In genomic region chr15:89314107-89314506, GRCm38 (mm10) we compare ENCODE assay signal across 9 mouse cellular contexts. TPM values are rescaled to one million over a fixed set of nuclear protein-coding genes. Genes with fewer than 3 reads are reported as not detected.
DNase-seq lines count a peak whose midpoint lies in the region; ATAC-seq and TF ChIP-seq lines count a peak whose summit lies in the region.
"Had no signal": no experiment of that assay in that cellular context is flagged by ENCODE, and none has a peak within 500 bp of the region (broad histone marks: within the 10 kb centered on the region; RNA-seq: fewer than 3 reads in every experiment).

No protein-coding gene starts in this region.

- no peak for DNase-seq in heart, postnatal 14 days
- peak; percentile 20 for DNase-seq in MEL (ENCODE audit: low read depth, low spot score)
- DNase-seq in hindbrain, embryonic 10.5 days (ENCODE audit: low spot score): no peak
- no peak for DNase-seq in midbrain, embryonic 11.5 days (ENCODE audit: low spot score, missing footprints)
- DNase-seq in adrenal gland, adult 18-20 months (ENCODE audit: low spot score in 2 of 2): no peak
- no peak for DNase-seq in left cerebral cortex, adult 11 months (ENCODE audit: low spot score)
- DNase-seq in urinary bladder, postnatal 10 days (ENCODE audit: low spot score): no peak

- intact Hi-C loops in heart, postnatal 14 days (cut with DNase I): loop anchor here (2.0 kb wide), 1 partner anchor 41 kb away; the partner anchor contains the start of genes Lmf2 and Ncaph2

- H3K9ac ChIP-seq in heart, embryonic 16.5 days (ENCODE audit: low read length): peak overlapping the region; percentile 94
- H3K9ac ChIP-seq in MEL (ENCODE audit: control insufficient read depth, low read depth, low read length, poor library complexity, severe bottlenecking): peak overlapping the region; percentile 88
- peak overlapping the region; percentile 91 for H3K9ac ChIP-seq in midbrain, embryonic 11.5 days (ENCODE audit: low read length)

- no peak for TF ChIP-seq EP300 in MEL (IDR thresholded peaks at IDR 0.05; ENCODE audit: low read depth in 1 of 2, low read length in 2 of 2)

- TF ChIP-seq CTCF in MEL (IDR thresholded peaks at IDR 0.05 in 2 of 3, conservative IDR thresholded peaks at IDR 0.05 in 1 of 3; ENCODE audit: control insufficient read depth in 1 of 3, insufficient read depth in 1 of 3, low read depth in 2 of 3, low read length in 3 of 3, poor library complexity in 1 of 3, severe bottlenecking in 1 of 3): no peak

- peak overlapping the region; percentile 76 for H3K4me2 ChIP-seq in heart, embryonic 16.5 days (ENCODE audit: low read depth, low read length)
- peak overlapping the region; percentile 67 for H3K4me2 ChIP-seq in midbrain, embryonic 11.5 days

- H3K4me1 ChIP-seq in heart, embryonic 16.5 days (ENCODE audit: control insufficient read depth, insufficient read depth, low read length): peaks cover 21% of the 10 kb centered on the region
- H3K4me1 ChIP-seq in MEL (ENCODE audit: control insufficient read depth in 1 of 2, insufficient read depth in 2 of 2, low read length in 2 of 2): peaks cover 13 to 37% of the 10 kb centered on the region in 2 experiments
- H3K4me1 ChIP-seq in hindbrain, embryonic 10.5 days (replicated peaks): peaks cover 50% of the 10 kb centered on the region
- H3K4me1 ChIP-seq in midbrain, embryonic 11.5 days (ENCODE audit: control insufficient read depth, insufficient read depth, low read length): peaks cover 20% of the 10 kb centered on the region

- WGBS in heart, embryonic 16.5 days: 28% methylated on average over 3 of the region's 3 CpGs
- 34% methylated on average over 3 of the region's 3 CpGs for WGBS in hindbrain, embryonic 10.5 days
- WGBS in midbrain, embryonic 11.5 days: 34% methylated on average over 3 of the region's 3 CpGs

- peak overlapping the region; percentile 88 for H3K4me3 ChIP-seq in heart, embryonic 16.5 days (ENCODE audit: low read length)
- H3K4me3 ChIP-seq in MEL (ENCODE audit: control insufficient read depth in 1 of 2, insufficient read depth in 1 of 2, low read depth in 2 of 2, low read length in 2 of 2): peak overlapping the region; percentile 88 to 92
- peak overlapping the region; percentile 96 for H3K4me3 ChIP-seq in hindbrain, embryonic 10.5 days
- peak overlapping the region; percentile 98 for H3K4me3 ChIP-seq in midbrain, embryonic 11.5 days (ENCODE audit: low read depth, low read length)

- no peak for ATAC-seq in heart, embryonic 16.5 days (replicated peaks; ENCODE audit: extremely low read depth, insufficient read depth, low FRiP score)
- ATAC-seq in midbrain, embryonic 11.5 days (ENCODE audit: low FRiP score): no peak

- TF ChIP-seq RAD21 in MEL (IDR thresholded peaks at IDR 0.05; ENCODE audit: low read depth, low read length): no peak

- H3K27me3 ChIP-seq in heart, embryonic 16.5 days (ENCODE audit: control insufficient read depth, insufficient read depth, low read length): no peaks in the 10 kb centered on the region
- H3K27me3 ChIP-seq in MEL (ENCODE audit: control insufficient read depth in 1 of 2, insufficient read depth in 2 of 2, low read length in 2 of 2): no peaks in the 10 kb centered on the region
- no peaks in the 10 kb centered on the region for H3K27me3 ChIP-seq in hindbrain, embryonic 10.5 days (ENCODE audit: insufficient read depth, poor library complexity, severe bottlenecking)
- no peaks in the 10 kb centered on the region for H3K27me3 ChIP-seq in midbrain, embryonic 11.5 days (ENCODE audit: control insufficient read depth, insufficient read depth, low read length)
- H3K27me3 ChIP-seq: Patski had no signal

- H3K9me3 ChIP-seq in heart, embryonic 16.5 days (replicated peaks; ENCODE audit: control insufficient read depth, low read length): no peaks in the 10 kb centered on the region
- no peaks in the 10 kb centered on the region for H3K9me3 ChIP-seq in MEL (replicated peaks; ENCODE audit: insufficient read depth, low read length)
- no peaks in the 10 kb centered on the region for H3K9me3 ChIP-seq in hindbrain, embryonic 10.5 days
- H3K9me3 ChIP-seq in midbrain, embryonic 11.5 days (ENCODE audit: control insufficient read depth, low read length): no peaks in the 10 kb centered on the region

- no peaks in the 10 kb centered on the region for H3K36me3 ChIP-seq in heart, embryonic 16.5 days (ENCODE audit: control insufficient read depth, insufficient read depth)
- peaks cover 0 to 22% of the 10 kb centered on the region in 2 experiments; a peak in 2 of 4 replicates for H3K36me3 ChIP-seq in MEL (ENCODE audit: control insufficient read depth in 1 of 2, insufficient read depth in 2 of 2, low read length in 2 of 2)
- no peaks in the 10 kb centered on the region; the same call in 1 of the 2 replicates for H3K36me3 ChIP-seq in hindbrain, embryonic 10.5 days
- no peaks in the 10 kb centered on the region for H3K36me3 ChIP-seq in midbrain, embryonic 11.5 days (ENCODE audit: control insufficient read depth, insufficient read depth, low read length)

- peaks cover 57% of the 10 kb centered on the region for H3K79me2 ChIP-seq in MEL (ENCODE audit: control insufficient read depth, insufficient read depth, low read length, poor library complexity)

- H3K27ac ChIP-seq in heart, embryonic 16.5 days (ENCODE audit: low read length): no peak overlapping the region
- no peak overlapping the region for H3K27ac ChIP-seq in MEL (ENCODE audit: control insufficient read depth, low read depth, low read length)
- peak overlapping the region; percentile 92 for H3K27ac ChIP-seq in hindbrain, embryonic 10.5 days
- no peak overlapping the region for H3K27ac ChIP-seq in midbrain, embryonic 11.5 days (ENCODE audit: low read depth, low read length)

- TF ChIP-seq POLR2A in MEL (IDR thresholded peaks at IDR 0.05; ENCODE audit: control insufficient read depth in 1 of 2, insufficient read depth in 1 of 2, low read depth in 1 of 2, low read length in 2 of 2, poor library complexity in 1 of 2): no peak

TF ChIP-seq in MEL, 35 proteins besides CTCF, POLR2A, EP300 and RAD21:
- TF ChIP-seq TCF12 (IDR thresholded peaks at IDR 0.05; ENCODE audit: low read depth, low read length) (no peak), CHD1 (IDR thresholded peaks at IDR 0.05; ENCODE audit: low read depth, low read length) (no peak), HCFC1 (IDR thresholded peaks at IDR 0.05; ENCODE audit: low read depth, low read length) (no peak), MYC (IDR thresholded peaks at IDR 0.05; ENCODE audit: low read depth, low read length) (no peak), SMC3 (IDR thresholded peaks at IDR 0.05; ENCODE audit: low read depth, low read length) (no peak)
TF ChIP-seq in MEL: peak in this region for 0.

RNA-seq across cellular contexts. Expression of gene Sbf1, which starts 1.0 kb away (rescaled TPM):
- 43.0 and 43.6 TPM in 2 replicates for polyA plus RNA-seq in heart, embryonic 16.5 days (2015; fragmentation: Nextera tagmentation; extraction: Ambion mirVana)
- total RNA-seq in heart, postnatal 14 days (2021): 10 to 100 TPM; 70.7 to 74.7 TPM
- 80.4 and 84.6 TPM in 2 replicates for total RNA-seq in MEL (2012; rRNA removed)
- 100 to 1,000 TPM in 1 of 2 experiments, not detected in 1; 147 TPM for polyA plus RNA-seq in MEL (2012; ENCODE audit: insufficient read depth in 1 of 2, insufficient read length in 2 of 2, low read depth in 1 of 2, low replicate concordance in 2 of 2, missing spikeins in 1 of 2)
- 92.5 and 103 TPM in 2 replicates for polyA plus RNA-seq in hindbrain, embryonic 10.5 days (2016; fragmentation: Nextera tagmentation; extraction: Ambion mirVana)
- polyA plus RNA-seq in midbrain, embryonic 11.5 days (2014; fragmentation: Nextera tagmentation; extraction: Ambion mirVana): 48.1 and 53.3 TPM in 2 replicates
- 10 to 100 TPM; 71.9 to 89.4 TPM for total RNA-seq in adrenal gland, adult 18-20 months (2021)

RNA-seq across cellular contexts. Expression of gene Adm2, which starts 8.4 kb away (rescaled TPM):
- 0.19 and 0.42 TPM in 2 replicates for polyA plus RNA-seq in heart, embryonic 16.5 days (2015; fragmentation: Nextera tagmentation; extraction: Ambion mirVana)
- total RNA-seq in heart, postnatal 14 days (2021): not detected
- 1.4 and 7.1 TPM in 2 replicates for total RNA-seq in MEL (2012; rRNA removed)
- polyA plus RNA-seq in MEL (2012; ENCODE audit: insufficient read depth in 1 of 2, insufficient read length in 2 of 2, low read depth in 1 of 2, low replicate concordance in 2 of 2, missing spikeins in 1 of 2): 10 to 100 TPM in 1 of 2 experiments, not detected in 1; 18.2 TPM
- 0.25 and 0.27 TPM in 2 replicates for polyA plus RNA-seq in hindbrain, embryonic 10.5 days (2016; fragmentation: Nextera tagmentation; extraction: Ambion mirVana)
- polyA plus RNA-seq in midbrain, embryonic 11.5 days (2014; fragmentation: Nextera tagmentation; extraction: Ambion mirVana): 0.12 TPM in 1 of 2 replicates, not detected in the other
- not detected for total RNA-seq in adrenal gland, adult 18-20 months (2021)

RNA-seq across cellular contexts. Expression of gene Miox, which starts 20.1 kb away (rescaled TPM):
- polyA plus RNA-seq in heart, embryonic 16.5 days (2015; fragmentation: Nextera tagmentation; extraction: Ambion mirVana): not detected in 2 replicates
- total RNA-seq in heart, postnatal 14 days (2021): not detected
- total RNA-seq in MEL (2012; rRNA removed): not detected in 2 replicates
- polyA plus RNA-seq in MEL (2012; ENCODE audit: insufficient read depth in 1 of 2, insufficient read length in 2 of 2, low read depth in 1 of 2, low replicate concordance in 2 of 2, missing spikeins in 1 of 2): not detected
- polyA plus RNA-seq in hindbrain, embryonic 10.5 days (2016; fragmentation: Nextera tagmentation; extraction: Ambion mirVana): not detected in 2 replicates
- polyA plus RNA-seq in midbrain, embryonic 11.5 days (2014; fragmentation: Nextera tagmentation; extraction: Ambion mirVana): not detected in 2 replicates
- total RNA-seq in adrenal gland, adult 18-20 months (2021): 1 to 10 TPM in 1 of 2 experiments, not detected in 1; 4.2 TPM
- polyA plus RNA-seq: Patski had no signal

RNA-seq across cellular contexts. Expression of gene Lmf2, which starts 41.4 kb away (rescaled TPM):
- 54.5 and 56.5 TPM in 2 replicates for polyA plus RNA-seq in heart, embryonic 16.5 days (2015; fragmentation: Nextera tagmentation; extraction: Ambion mirVana)
- 10 to 100 TPM; 33.1 to 38.3 TPM for total RNA-seq in heart, postnatal 14 days (2021)
- 14.5 and 14.7 TPM in 2 replicates for total RNA-seq in MEL (2012; rRNA removed)
- polyA plus RNA-seq in MEL (2012; ENCODE audit: insufficient read depth in 1 of 2, insufficient read length in 2 of 2, low read depth in 1 of 2, low replicate concordance in 2 of 2, missing spikeins in 1 of 2): 10 to 100 TPM in 1 of 2 experiments, not detected in 1; 52.0 TPM
- 49.2 and 52.0 TPM in 2 replicates for polyA plus RNA-seq in hindbrain, embryonic 10.5 days (2016; fragmentation: Nextera tagmentation; extraction: Ambion mirVana)
- polyA plus RNA-seq in midbrain, embryonic 11.5 days (2014; fragmentation: Nextera tagmentation; extraction: Ambion mirVana): 29.8 and 31.8 TPM in 2 replicates
- 10 to 100 TPM; 34.4 to 40.0 TPM for total RNA-seq in adrenal gland, adult 18-20 months (2021)

RNA-seq across cellular contexts. Expression of gene Ncaph2, which starts 41.4 kb away (rescaled TPM):
- 101 and 108 TPM in 2 replicates for polyA plus RNA-seq in heart, embryonic 16.5 days (2015; fragmentation: Nextera tagmentation; extraction: Ambion mirVana)
- total RNA-seq in heart, postnatal 14 days (2021): 10 to 100 TPM; 56.0 to 64.7 TPM
- 126 and 137 TPM in 2 replicates for total RNA-seq in MEL (2012; rRNA removed)
- 100 to 1,000 TPM; 160 to 165 TPM for polyA plus RNA-seq in MEL (2012; ENCODE audit: insufficient read depth in 1 of 2, insufficient read length in 2 of 2, low read depth in 1 of 2, low replicate concordance in 2 of 2, missing spikeins in 1 of 2)
- polyA plus RNA-seq in hindbrain, embryonic 10.5 days (2016; fragmentation: Nextera tagmentation; extraction: Ambion mirVana): 187 and 194 TPM in 2 replicates
- 155 and 168 TPM in 2 replicates for polyA plus RNA-seq in midbrain, embryonic 11.5 days (2014; fragmentation: Nextera tagmentation; extraction: Ambion mirVana)
- 10 to 100 TPM; 67.7 to 69.6 TPM for total RNA-seq in adrenal gland, adult 18-20 months (2021)
